Mouse (Mus musculus) hindbrain, embryonic 11.5 days (tissue): Measurements from ENCODE around the gene Gm20388. TPM values are rescaled to one million over a fixed set of nuclear protein-coding genes. Genes with fewer than 3 reads are reported as not detected.
"Not testable (repeated sequence)": the region's sequence is repeated elsewhere in the genome, so short reads cannot be mapped to it uniquely, and the experiment has no call there.

Source experiments
- ATAC-seq: fragments of 200-750 bp; cut with Nextera tagmentation; 2 replicates; pipeline ENCODE4 v1.8.0; 2017; ENCODE audit warnings: mild to moderate bottlenecking, moderate TSS enrichment, moderate library complexity; ENCODE audit not compliant: low FRiP score
- DNase-seq: peaks from one replicate; pipeline ENCODE4 v3.0.0-alpha.2; 2015; ENCODE audit warnings: low spot score
- H3K27ac ChIP-seq: fragments of 300-500 bp; sonication (generic); 2 replicates; pipeline ENCODE4 v1.5.1; 2014; ENCODE audit warnings: mild to moderate bottlenecking, low read depth, low read length
- H3K27me3 ChIP-seq: fragments of 300-500 bp; sonication (generic); 2 replicates; pipeline ENCODE4 v1.6.1; 2014; ENCODE audit warnings: mild to moderate bottlenecking, low read length, moderate library complexity, mixed read lengths; ENCODE audit not compliant: control insufficient read depth, insufficient read depth
- H3K36me3 ChIP-seq: fragments of 300-500 bp; sonication (generic); 2 replicates; pipeline ENCODE4 v1.6.1; 2014; ENCODE audit warnings: mild to moderate bottlenecking, low read length, moderate library complexity, mixed read lengths; ENCODE audit not compliant: control insufficient read depth, insufficient read depth
- H3K4me1 ChIP-seq: fragments of 300-500 bp; sonication (generic); replicated peaks from 2 replicates; pipeline ENCODE4 v1.6.1; 2014; ENCODE audit warnings: low read length, mixed read lengths; ENCODE audit not compliant: control insufficient read depth, insufficient read depth
- H3K4me2 ChIP-seq: fragments of 300-500 bp; sonication (generic); replicated peaks from 2 replicates; pipeline ENCODE4 v1.6.1; 2014; ENCODE audit warnings: mild to moderate bottlenecking, low read depth, low read length
- H3K4me3 ChIP-seq: fragments of 300-500 bp; sonication (generic); 2 replicates; pipeline ENCODE4 v1.5.1; 2014; ENCODE audit warnings: low read depth, low read length
- H3K9ac ChIP-seq: fragments of 300-500 bp; sonication (generic); 2 replicates; pipeline ENCODE4 v1.6.1; 2014; ENCODE audit warnings: low read depth, low read length
- H3K9me3 ChIP-seq: fragments of 300-500 bp; sonication (generic); 2 replicates; pipeline ENCODE4 v1.6.1; 2016; ENCODE audit warnings: low read length; ENCODE audit not compliant: control insufficient read depth
- WGBS: fragments of 180-500 bp; shearing (Covaris S2); extraction: QIAGEN DNeasy Blood & Tissue Kit; methylation state at CpG from one replicate; pipeline ENCODE4 v1.1.7; 2014; 5-methylcytosine and 5-hydroxymethylcytosine counted together
- polyA plus RNA-seq: library from polyadenylated mRNA; unstranded; fragments of >200 nt; fragmentation: Nextera tagmentation; extraction: Ambion mirVana; gene quantifications from 2 replicates; pipeline ENCODE4 v1.2.1, GENCODE M21; 2014

The Gm20388 gene
- polyA plus RNA-seq, 1 experiment from 2014 or later: 11.8 TPM

GRCm38 (mm10) chr8:120334261-120334660 lies 423.6 kb downstream of the Gm20388 start:
- H3K9ac ChIP-seq, H3K27me3 ChIP-seq, H3K36me3 ChIP-seq, ATAC-seq, H3K4me3 ChIP-seq, DNase-seq, H3K9me3 ChIP-seq, H3K4me2 ChIP-seq: not testable (repeated sequence)
- WGBS: 56% methylated on average over 3 of the region's 3 CpGs
- Histone ChIP-seq H3K27ac (peak overlapping the region; percentile 95), H3K4me1 (peaks cover 26% of the 10 kb centered on the region)

- H3K36me3 ChIP-seq: no peaks in the 10 kb centered on the region
- WGBS: 5% methylated on average over 5 of the region's 5 CpGs
- H3K4me2 ChIP-seq: peak overlapping the region; percentile 5
- peak; percentile 85 for DNase-seq
- H3K4me3 ChIP-seq: no peak overlapping the region
- peak overlapping the region; percentile 44; the same call in 1 of the 2 replicates for H3K9ac ChIP-seq
- peaks cover 26% of the 10 kb centered on the region for H3K4me1 ChIP-seq
- H3K27me3 ChIP-seq: no peaks in the 10 kb centered on the region; the same call in 1 of the 2 replicates
- H3K27ac ChIP-seq: peak overlapping the region; percentile 95
- peak; percentile 61 for ATAC-seq
- no peaks in the 10 kb centered on the region for H3K9me3 ChIP-seq
Observed at GRCm38 (mm10) chr8:120334878-120335261, 424.2 kb downstream of the Gm20388 start.

GRCm38 (mm10) chr8:120335262-120336086 lies 424.8 kb downstream of the Gm20388 start:
- peaks cover 26% of the 10 kb centered on the region for H3K4me1 ChIP-seq
- no peaks in the 10 kb centered on the region for H3K9me3 ChIP-seq
- peak; percentile 71 for DNase-seq
- peak overlapping the region; percentile 5 for H3K4me2 ChIP-seq
- peak overlapping the region; percentile 46; the same call in 1 of the 2 replicates for H3K9ac ChIP-seq
- ATAC-seq: peak; percentile 68
- no peak overlapping the region for H3K4me3 ChIP-seq
- 1% methylated on average over 17 of the region's 17 CpGs for WGBS
- H3K36me3 ChIP-seq: no peaks in the 10 kb centered on the region
- H3K27me3 ChIP-seq: no peaks in the 10 kb centered on the region; the same call in 1 of the 2 replicates
- peak overlapping the region; percentile 95 for H3K27ac ChIP-seq

- ATAC-seq (peak; percentile 76), DNase-seq (peak; percentile 82)
- Histone ChIP-seq H3K4me2 (peak overlapping the region; percentile 5; the same call in 1 of the 2 replicates), H3K4me3 (no peak overlapping the region), H3K27ac (peak overlapping the region; percentile 95), H3K9ac (peak overlapping the region; percentile 46; the same call in 1 of the 2 replicates), H3K4me1 (peaks cover 27% of the 10 kb centered on the region), H3K9me3 (no peaks in the 10 kb centered on the region), H3K36me3 (no peaks in the 10 kb centered on the region), H3K27me3 (no peaks in the 10 kb centered on the region; the same call in 1 of the 2 replicates)
- 3% methylated on average over 9 of the region's 9 CpGs for WGBS
Observed at GRCm38 (mm10) chr8:120336087-120336380, 425.4 kb downstream of the Gm20388 start.

- no peak for ATAC-seq
- Histone ChIP-seq H3K4me2 (no peak overlapping the region), H3K4me3 (no peak overlapping the region), H3K9ac (no peak overlapping the region), H3K27ac (peak overlapping the region; percentile 95), H3K27me3 (no peaks in the 10 kb centered on the region; the same call in 1 of the 2 replicates), H3K9me3 (no peaks in the 10 kb centered on the region), H3K36me3 (no peaks in the 10 kb centered on the region), H3K4me1 (peaks cover 32% of the 10 kb centered on the region)
- no peak for DNase-seq
- 40% methylated on average over 5 of the region's 5 CpGs for WGBS
Observed at GRCm38 (mm10) chr8:120336909-120337555, 426.4 kb downstream of the Gm20388 start.

- H3K4me3 ChIP-seq: no peak overlapping the region
- H3K4me2 ChIP-seq: no peak overlapping the region
- peaks cover 32% of the 10 kb centered on the region for H3K4me1 ChIP-seq
- 22% methylated on average over 5 of the region's 5 CpGs for WGBS
- ATAC-seq (no peak), DNase-seq (no peak)
- no peaks in the 10 kb centered on the region for H3K36me3 ChIP-seq
- no peaks in the 10 kb centered on the region for H3K27me3 ChIP-seq
- no peak overlapping the region for H3K9ac ChIP-seq
- H3K9me3 ChIP-seq: no peaks in the 10 kb centered on the region
- 0 out of 2 replicates have a peak overlapping the region, but pooled peaks have one; percentile 5 for H3K27ac ChIP-seq
Observed at GRCm38 (mm10) chr8:120337627-120338026, 427.0 kb downstream of the Gm20388 start.

GRCm38 (mm10) chr8:120338678-120339077 lies 428.0 kb downstream of the Gm20388 start:
- Histone ChIP-seq H3K4me3 (no peak overlapping the region), H3K4me1 (peaks cover 32% of the 10 kb centered on the region), H3K36me3 (no peaks in the 10 kb centered on the region), H3K4me2 (no peak overlapping the region), H3K9me3 (no peaks in the 10 kb centered on the region), H3K27ac (no peak overlapping the region), H3K9ac (no peak overlapping the region), H3K27me3 (no peaks in the 10 kb centered on the region)
- DNase-seq (no peak), ATAC-seq (no peak)
- 94% methylated on average over 7 of the region's 7 CpGs for WGBS

GRCm38 (mm10) chr8:120339743-120340142 lies 429.1 kb downstream of the Gm20388 start:
- H3K9me3 ChIP-seq: no peaks in the 10 kb centered on the region
- no peak overlapping the region for H3K4me2 ChIP-seq
- no peak overlapping the region for H3K4me3 ChIP-seq
- no peaks in the 10 kb centered on the region for H3K36me3 ChIP-seq
- DNase-seq (no peak), ATAC-seq (no peak)
- H3K9ac ChIP-seq: no peak overlapping the region
- 0 out of 2 replicates have a peak overlapping the region, but pooled peaks have one; percentile 30 for H3K27ac ChIP-seq
- 56% methylated on average over 7 of the region's 8 CpGs for WGBS
- peaks cover 32% of the 10 kb centered on the region for H3K4me1 ChIP-seq
- no peaks in the 10 kb centered on the region for H3K27me3 ChIP-seq
